In the genomic region with DNA sequence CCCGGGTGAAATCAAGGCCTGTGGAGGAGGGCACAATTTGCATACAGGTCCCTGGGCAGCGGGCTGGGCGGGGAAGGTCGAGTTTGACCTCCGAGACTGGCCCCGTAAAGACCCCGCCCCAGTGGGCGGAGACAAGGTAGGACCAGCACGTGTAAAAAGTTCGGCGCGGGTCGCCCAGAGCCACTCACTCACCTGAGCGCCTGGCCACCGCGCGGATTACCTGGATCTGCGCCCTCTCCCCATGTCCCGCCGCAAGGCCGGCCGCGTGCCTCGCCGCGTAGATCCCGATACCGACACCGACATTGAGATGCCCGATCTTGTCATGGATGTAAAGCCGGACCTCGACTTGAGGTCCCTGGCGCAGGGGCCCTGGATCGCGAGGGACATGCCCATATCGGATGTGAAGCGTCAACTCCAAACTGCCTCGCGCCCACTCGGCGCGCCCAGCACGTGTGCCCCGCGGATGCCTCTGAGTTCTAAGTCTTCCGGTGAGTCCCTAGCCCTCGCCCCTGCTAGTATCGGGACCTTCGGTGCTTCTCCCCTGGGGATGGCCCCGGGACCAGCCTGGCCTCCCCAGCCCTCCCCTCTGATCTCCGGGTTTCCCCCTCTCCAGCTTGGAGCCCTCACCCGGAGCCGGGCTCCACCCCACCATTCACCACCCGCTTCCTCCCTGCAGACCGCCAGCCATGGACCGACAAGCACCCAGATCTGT, we compare ENCODE assay signal across 8 mouse cellular contexts. TPM values are rescaled to one million over a fixed set of nuclear protein-coding genes. Genes with fewer than 3 reads are reported as not detected.
DNase-seq lines count a peak whose midpoint lies in the region; ATAC-seq lines count a peak whose summit lies in the region.

A gene (plus strand): TSS at position 147 of the 712 bp plus-strand sequence.
A gene (minus strand): TSS at position 455 of the 712 bp plus-strand sequence.

- no peaks in the 10 kb centered on the region for H3K9me3 ChIP-seq in forebrain, embryonic 12.5 days
- H3K9me3 ChIP-seq in lung, embryonic 15.5 days = no peaks in the 10 kb centered on the region

- WGBS in forebrain, embryonic 12.5 days = 2% methylated on average over 56 of the region's 56 CpGs
- under 1% methylated on average over 56 of the region's 56 CpGs for WGBS in lung, embryonic 15.5 days

- H3K27me3 ChIP-seq in forebrain, embryonic 12.5 days = peaks cover 57% of the 10 kb centered on the region
- H3K27me3 ChIP-seq in lung, embryonic 15.5 days = peaks cover 35% of the 10 kb centered on the region

- H3K36me3 ChIP-seq in forebrain, embryonic 12.5 days (replicated peaks) = peaks cover 24% of the 10 kb centered on the region
- peaks cover 22% of the 10 kb centered on the region for H3K36me3 ChIP-seq in lung, embryonic 15.5 days

- peak within 1 kb of the TSS; percentile 33 for H3K4me3 ChIP-seq in forebrain, embryonic 12.5 days (replicated peaks)
- H3K4me3 ChIP-seq in lung, embryonic 15.5 days = peak within 1 kb of the TSS; percentile 43

- peak within 1 kb of the TSS; percentile 54 for H3K4me2 ChIP-seq in forebrain, embryonic 12.5 days
- peak within 1 kb of the TSS; percentile 89 for H3K4me2 ChIP-seq in lung, embryonic 15.5 days

- no peak within 1 kb of the TSS; the same call in 1 of the 2 replicates for H3K9ac ChIP-seq in forebrain, embryonic 12.5 days
- H3K9ac ChIP-seq in lung, embryonic 15.5 days = peak within 1 kb of the TSS; percentile 27

- intact Hi-C loops in left cerebral cortex, postnatal 25 days (cut with DNase I) = no loop called here

- no peak for ATAC-seq in cerebellum, adult (ENCODE audit: insufficient number of reproducible peaks, low FRiP score, low TSS enrichment)
- no peak for ATAC-seq in forebrain, embryonic 12.5 days (ENCODE audit: low FRiP score)
- no peak for ATAC-seq in lung, embryonic 15.5 days (ENCODE audit: borderline replicate concordance, extremely low read depth, low FRiP score, low TSS enrichment)
- no peak; the same call in 1 of the 2 replicates for ATAC-seq in neutrophil, adult 5-6 weeks (ENCODE audit: extremely low read depth, insufficient number of reproducible peaks, low FRiP score, poor library complexity, severe bottlenecking)

- peak; percentile 67 for DNase-seq in cerebellum, adult 11-12 months
- DNase-seq in MEL-GATA-1-ER (ENCODE audit: extremely low read depth, low read depth) = peak; percentile 10
- DNase-seq in kidney, adult 11 months = peak; percentile 55
- DNase-seq in left cerebral cortex, postnatal 25 days (ENCODE audit: low spot score in 2 of 2) = no peak

- H3K27ac ChIP-seq in forebrain, embryonic 12.5 days = no peak within 1 kb of the TSS
- no peak within 1 kb of the TSS for H3K27ac ChIP-seq in lung, embryonic 15.5 days

- peaks cover 23% of the 10 kb centered on the region for H3K4me1 ChIP-seq in forebrain, embryonic 12.5 days
- H3K4me1 ChIP-seq in lung, embryonic 15.5 days = peaks cover 21% of the 10 kb centered on the region

RNA-seq across cellular contexts. Expression of the first gene that starts in this region (rescaled TPM):
- polyA plus RNA-seq in forebrain, embryonic 12.5 days (2016; fragmentation: Nextera tagmentation; extraction: Ambion mirVana) = 0.18 and 0.34 TPM in 2 replicates
- 0.50 and 0.54 TPM in 2 replicates for polyA plus RNA-seq in lung, embryonic 15.5 days (2015; fragmentation: Nextera tagmentation; extraction: Ambion mirVana)
- 8.7 and 11.6 TPM in 2 replicates for total RNA-seq in neutrophil, adult 5-6 weeks (2017)
- total RNA-seq in left cerebral cortex, postnatal 25 days (2021) = 1 to 10 TPM in 1 of 2 experiments, under 1 TPM in 1; 0.27 to 1.1 TPM

RNA-seq across cellular contexts. Expression of the second gene that starts in this region (rescaled TPM):
- polyA plus RNA-seq in forebrain, embryonic 12.5 days (2016; fragmentation: Nextera tagmentation; extraction: Ambion mirVana) = 120 and 125 TPM in 2 replicates
- polyA plus RNA-seq in lung, embryonic 15.5 days (2015; fragmentation: Nextera tagmentation; extraction: Ambion mirVana) = 164 and 183 TPM in 2 replicates
- 44.1 and 49.8 TPM in 2 replicates for total RNA-seq in neutrophil, adult 5-6 weeks (2017)
- 10 to 100 TPM; 43.7 to 47.1 TPM for total RNA-seq in left cerebral cortex, postnatal 25 days (2021)

Comparison
In these comparisons a context has a peak if more than half of its experiments do, and no peak if none do; other contexts are left out.
1. DNase-seq: peak in cerebellum, adult 11-12 months (single experiment), MEL-GATA-1-ER (single experiment) and kidney, adult 11 months (single experiment); none in left cerebral cortex, postnatal 25 days (0 of 2).